Mouse (Mus musculus): Measurements from ENCODE around the gene Ntf3.

Ntf3 gene

GRCm38 (mm10) chr6:126187400-126187799, 20.7 kb upstream of the Ntf3 start:
- no peaks in the 10 kb centered on the region for H3K36me3 ChIP-seq (ENCODE audit: insufficient read depth, low read length)
- TF ChIP-seq POU5F1 (IDR thresholded peaks at IDR 0.05; ENCODE audit: borderline replicate concordance, low read length) (no peak), NANOG (IDR thresholded peaks at IDR 0.05; ENCODE audit: borderline replicate concordance, low read length) (no peak), CTCF (conservative IDR thresholded peaks at IDR 0.05; ENCODE audit: low read length) (no peak)
- no peaks in the 10 kb centered on the region for H3K27me3 ChIP-seq (ENCODE audit: insufficient read depth, low read length)
- H3K4me3 ChIP-seq (replicated peaks; ENCODE audit: low read length), result no peak overlapping the region
- no peaks in the 10 kb centered on the region for H3K4me1 ChIP-seq (replicated peaks; ENCODE audit: low read depth, low read length)
- H3K9me3 ChIP-seq (ENCODE audit: low read length), result no peaks in the 10 kb centered on the region

- no peaks in the 10 kb centered on the region for H3K27me3 ChIP-seq (ENCODE audit: insufficient read depth, low read length)
- no peaks in the 10 kb centered on the region for H3K36me3 ChIP-seq (ENCODE audit: insufficient read depth, low read length)
- no peak for TF ChIP-seq CTCF (conservative IDR thresholded peaks at IDR 0.05; ENCODE audit: low read length)
- H3K9me3 ChIP-seq (ENCODE audit: low read length), result no peaks in the 10 kb centered on the region
- no peak overlapping the region for H3K4me3 ChIP-seq (replicated peaks; ENCODE audit: low read length)
- H3K4me1 ChIP-seq (replicated peaks; ENCODE audit: low read depth, low read length), result no peaks in the 10 kb centered on the region
These were observed 19.4 kb upstream of the Ntf3 start for GRCm38 (mm10) chr6:126186116-126186515.

GRCm38 (mm10) chr6:126172071-126172470, 5.4 kb upstream of the Ntf3 start:
- no peak for TF ChIP-seq POU5F1 (IDR thresholded peaks at IDR 0.05; ENCODE audit: borderline replicate concordance, low read length)
- no peak for TF ChIP-seq NANOG (IDR thresholded peaks at IDR 0.05; ENCODE audit: borderline replicate concordance, low read length)
- no peak for TF ChIP-seq CTCF (conservative IDR thresholded peaks at IDR 0.05; ENCODE audit: low read length)
- H3K27me3 ChIP-seq (ENCODE audit: insufficient read depth, low read length), result peaks cover 9% of the 10 kb centered on the region
- H3K9me3 ChIP-seq (ENCODE audit: low read length), result no peaks in the 10 kb centered on the region
- H3K36me3 ChIP-seq (ENCODE audit: insufficient read depth, low read length), result no peaks in the 10 kb centered on the region
- H3K4me3 ChIP-seq (replicated peaks; ENCODE audit: low read length), result no peak overlapping the region
- peaks cover 6% of the 10 kb centered on the region for H3K4me1 ChIP-seq (replicated peaks; ENCODE audit: low read depth, low read length)

GRCm38 (mm10) chr6:126170772-126171171, 4.1 kb upstream of the Ntf3 start:
- no peaks in the 10 kb centered on the region for H3K9me3 ChIP-seq (ENCODE audit: low read length)
- TF ChIP-seq CTCF (conservative IDR thresholded peaks at IDR 0.05; ENCODE audit: low read length), result no peak
- TF ChIP-seq NANOG (IDR thresholded peaks at IDR 0.05; ENCODE audit: borderline replicate concordance, low read length), result no peak
- TF ChIP-seq POU5F1 (IDR thresholded peaks at IDR 0.05; ENCODE audit: borderline replicate concordance, low read length), result no peak

GRCm38 (mm10) chr6:126167731-126168130, 1.0 kb upstream of the Ntf3 start:
- no peaks in the 10 kb centered on the region for H3K36me3 ChIP-seq (ENCODE audit: insufficient read depth, low read length)
- H3K9me3 ChIP-seq (ENCODE audit: low read length), result no peaks in the 10 kb centered on the region
- TF ChIP-seq NANOG (IDR thresholded peaks at IDR 0.05; ENCODE audit: borderline replicate concordance, low read length) (no peak), CTCF (conservative IDR thresholded peaks at IDR 0.05; ENCODE audit: low read length) (peak; percentile 40)
- H3K4me1 ChIP-seq (replicated peaks; ENCODE audit: low read depth, low read length), result peaks cover 46% of the 10 kb centered on the region
- no peak overlapping the region for H3K4me3 ChIP-seq (replicated peaks; ENCODE audit: low read length)
- peaks cover 50% of the 10 kb centered on the region for H3K27me3 ChIP-seq (ENCODE audit: insufficient read depth, low read length)

More at GRCm38 (mm10) chr6:126170772-126171171, 4.1 kb upstream of the Ntf3 start:
- Histone ChIP-seq H3K36me3 (ENCODE audit: insufficient read depth, low read length) (no peaks in the 10 kb centered on the region), H3K4me3 (replicated peaks; ENCODE audit: low read length) (no peak overlapping the region), H3K27me3 (ENCODE audit: insufficient read depth, low read length) (peaks cover 21% of the 10 kb centered on the region), H3K4me1 (replicated peaks; ENCODE audit: low read depth, low read length) (peaks cover 18% of the 10 kb centered on the region)

GRCm38 (mm10) chr6:126167208-126167590, 489 bp upstream of the Ntf3 start:
- Histone ChIP-seq H3K4me1 (replicated peaks; ENCODE audit: low read depth, low read length) (peaks cover 52% of the 10 kb centered on the region), H3K36me3 (ENCODE audit: insufficient read depth, low read length) (no peaks in the 10 kb centered on the region), H3K4me3 (replicated peaks; ENCODE audit: low read length) (peak overlapping the region; percentile 55), H3K27me3 (ENCODE audit: insufficient read depth, low read length) (peaks cover 56% of the 10 kb centered on the region), H3K9me3 (ENCODE audit: low read length) (no peaks in the 10 kb centered on the region)
- TF ChIP-seq CTCF (conservative IDR thresholded peaks at IDR 0.05; ENCODE audit: low read length), result no peak
- TF ChIP-seq POU5F1 (IDR thresholded peaks at IDR 0.05; ENCODE audit: borderline replicate concordance, low read length), result no peak
- TF ChIP-seq NANOG (IDR thresholded peaks at IDR 0.05; ENCODE audit: borderline replicate concordance, low read length), result no peak

GRCm38 (mm10) chr6:126165591-126166155, 1.0 kb downstream of the Ntf3 start:
- no peak overlapping the region for H3K4me3 ChIP-seq (replicated peaks; ENCODE audit: low read length)
- TF ChIP-seq NANOG (IDR thresholded peaks at IDR 0.05; ENCODE audit: borderline replicate concordance, low read length), result no peak
- TF ChIP-seq CTCF (conservative IDR thresholded peaks at IDR 0.05; ENCODE audit: low read length), result no peak
- no peak for TF ChIP-seq POU5F1 (IDR thresholded peaks at IDR 0.05; ENCODE audit: borderline replicate concordance, low read length)
- no peaks in the 10 kb centered on the region for H3K36me3 ChIP-seq (ENCODE audit: insufficient read depth, low read length)
- H3K27me3 ChIP-seq (ENCODE audit: insufficient read depth, low read length), result peaks cover 71% of the 10 kb centered on the region
- peaks cover 55% of the 10 kb centered on the region for H3K4me1 ChIP-seq (replicated peaks; ENCODE audit: low read depth, low read length)
- no peaks in the 10 kb centered on the region for H3K9me3 ChIP-seq (ENCODE audit: low read length)

GRCm38 (mm10) chr6:126164781-126165180, 1.9 kb downstream of the Ntf3 start:
- H3K36me3 ChIP-seq (ENCODE audit: insufficient read depth, low read length), result no peaks in the 10 kb centered on the region
- no peak for TF ChIP-seq NANOG (IDR thresholded peaks at IDR 0.05; ENCODE audit: borderline replicate concordance, low read length)
- H3K4me3 ChIP-seq (replicated peaks; ENCODE audit: low read length), result peak overlapping the region; percentile 51
- H3K9me3 ChIP-seq (ENCODE audit: low read length), result no peaks in the 10 kb centered on the region
- peaks cover 55% of the 10 kb centered on the region for H3K4me1 ChIP-seq (replicated peaks; ENCODE audit: low read depth, low read length)
- H3K27me3 ChIP-seq (ENCODE audit: insufficient read depth, low read length), result peaks cover 79% of the 10 kb centered on the region
